Mouse (Mus musculus) forebrain, embryonic 15.5 days (tissue): Measurements from ENCODE around the gene Slc20a1. TPM values are rescaled to one million over a fixed set of nuclear protein-coding genes. Genes with fewer than 3 reads are reported as not detected.

ENCODE experiments used
- ATAC-seq: fragments of 200-750 bp; cut with Nextera tagmentation; replicated peaks from 2 replicates; pipeline ENCODE4 v1.8.0; 2017; ENCODE audit warnings: mild to moderate bottlenecking, moderate TSS enrichment, moderate library complexity
- H3K27ac ChIP-seq: fragments of 300-500 bp; sonication (generic); replicated peaks from 2 replicates; pipeline ENCODE4 v1.5.1; 2015; ENCODE audit warnings: mild to moderate bottlenecking, inconsistent platforms
- H3K27me3 ChIP-seq: fragments of 300-500 bp; sonication (generic); 2 replicates; pipeline ENCODE4 v1.6.1; 2015; ENCODE audit warnings: inconsistent platforms
- H3K36me3 ChIP-seq: fragments of 300-500 bp; sonication (generic); 2 replicates; pipeline ENCODE4 v1.6.1; 2015; ENCODE audit warnings: mild to moderate bottlenecking, inconsistent platforms
- H3K4me1 ChIP-seq: fragments of 300-500 bp; sonication (generic); 2 replicates; pipeline ENCODE4 v1.6.1; 2015; ENCODE audit warnings: inconsistent platforms
- H3K4me2 ChIP-seq: fragments of 300-500 bp; sonication (generic); replicated peaks from 2 replicates; pipeline ENCODE4 v1.6.1; 2015; ENCODE audit warnings: mild to moderate bottlenecking, inconsistent platforms
- H3K4me3 ChIP-seq: fragments of 300-500 bp; sonication (generic); 2 replicates; pipeline ENCODE4 v1.5.1; 2015; ENCODE audit warnings: mild to moderate bottlenecking, inconsistent platforms
- H3K9ac ChIP-seq: fragments of 300-500 bp; sonication (generic); replicated peaks from 2 replicates; pipeline ENCODE4 v1.6.1; 2015; ENCODE audit warnings: mild to moderate bottlenecking, inconsistent platforms
- H3K9me3 ChIP-seq: fragments of 300-500 bp; sonication (generic); 2 replicates; pipeline ENCODE4 v1.6.1; 2016; ENCODE audit warnings: inconsistent platforms
- WGBS: fragments of 180-500 bp; shearing (Covaris S2); methylation state at CpG from one replicate; pipeline ENCODE4 v1.1.7; 2015; ENCODE audit warnings: mixed read lengths; 5-methylcytosine and 5-hydroxymethylcytosine counted together
- polyA plus RNA-seq: library from polyadenylated mRNA; unstranded; fragments of >200 nt; fragmentation: Nextera tagmentation; extraction: Ambion mirVana; gene quantifications from 2 replicates; pipeline ENCODE4 v1.2.1, GENCODE M21; 2015

Slc20a1 gene
- polyA plus RNA-seq, 1 experiment from 2014 or later, result 58.8 TPM

GRCm38 (mm10) chr2:129177661-129178060 is 20.9 kb upstream of the Slc20a1 start:
- Histone ChIP-seq H3K4me2 (no peak overlapping the region), H3K27me3 (no peaks in the 10 kb centered on the region), H3K36me3 (no peaks in the 10 kb centered on the region), H3K4me1 (0 out of 2 replicates have a peak, but pooled peaks cover 2% of the 10 kb centered on the region), H3K9ac (no peak overlapping the region), H3K9me3 (no peaks in the 10 kb centered on the region), H3K27ac (no peak overlapping the region), H3K4me3 (no peak overlapping the region)
- WGBS, result 70% methylated on average over 3 of the region's 3 CpGs
- ATAC-seq, result no peak

GRCm38 (mm10) chr2:129178182-129178908 is 20.2 kb upstream of the Slc20a1 start:
- no peak for ATAC-seq
- H3K4me1 ChIP-seq, result 0 out of 2 replicates have a peak, but pooled peaks cover 2% of the 10 kb centered on the region
- 61% methylated on average over 10 of the region's 10 CpGs for WGBS

DNA sequence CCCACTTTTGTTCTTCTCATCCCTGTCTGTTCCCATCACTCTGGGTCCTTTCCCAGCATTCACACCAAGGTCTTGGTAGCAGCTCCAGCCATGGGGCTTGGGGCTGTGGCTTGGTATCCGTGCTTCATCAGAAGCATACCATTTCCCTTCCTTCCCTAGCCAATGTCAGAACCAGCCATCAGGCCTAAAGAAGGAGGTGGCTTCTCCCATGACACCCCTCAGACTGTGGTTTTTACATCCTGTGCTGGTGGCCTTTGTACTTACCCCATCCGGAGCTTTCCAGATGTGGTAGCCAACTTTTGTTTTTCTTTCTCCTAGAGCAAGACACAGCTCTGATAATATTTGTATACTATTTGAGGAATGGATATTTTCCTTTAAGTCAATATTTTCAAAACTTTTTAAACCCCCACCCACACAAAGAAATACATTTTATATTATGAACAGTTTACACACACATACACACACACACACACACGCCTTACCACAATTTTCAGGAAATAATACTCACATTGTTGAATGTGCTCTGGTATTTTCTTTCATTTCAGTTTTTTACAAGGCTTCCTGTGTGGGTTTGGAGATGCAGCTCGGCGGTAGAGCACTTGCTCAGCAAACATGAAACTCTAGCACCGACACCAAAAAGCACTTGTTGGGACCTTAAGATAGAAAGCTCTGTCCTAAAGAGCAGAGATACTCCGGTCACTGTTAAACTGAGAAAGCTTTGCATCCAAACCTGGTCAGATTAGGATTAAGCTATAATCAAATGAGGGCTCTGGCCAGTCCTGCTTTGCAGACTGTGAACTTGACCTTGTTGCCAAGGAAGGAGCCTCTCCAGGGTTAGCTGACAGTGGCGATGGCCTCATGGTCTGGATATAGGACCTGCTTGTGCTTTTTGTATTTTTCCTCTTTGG is 18.4 kb upstream of the Slc20a1 start:
- Histone ChIP-seq H3K9me3 (no peaks in the 10 kb centered on the region), H3K36me3 (no peaks in the 10 kb centered on the region), H3K27ac (no peak overlapping the region), H3K4me1 (no peaks in the 10 kb centered on the region), H3K9ac (no peak overlapping the region), H3K4me3 (no peak overlapping the region), H3K27me3 (no peaks in the 10 kb centered on the region), H3K4me2 (no peak overlapping the region)
- 87% methylated on average over 8 of the region's 8 CpGs for WGBS
- no peak for ATAC-seq

More at GRCm38 (mm10) chr2:129178182-129178908, 20.2 kb upstream of the Slc20a1 start:
- no peak overlapping the region for H3K4me2 ChIP-seq
- H3K27ac ChIP-seq, result no peak overlapping the region
- H3K36me3 ChIP-seq, result no peaks in the 10 kb centered on the region
- no peaks in the 10 kb centered on the region for H3K9me3 ChIP-seq
- H3K4me3 ChIP-seq, result no peak overlapping the region
- no peak overlapping the region for H3K9ac ChIP-seq
- H3K27me3 ChIP-seq, result no peaks in the 10 kb centered on the region

- WGBS, result 91% methylated on average over 5 of the region's 5 CpGs
- H3K4me3 ChIP-seq, result no peak overlapping the region
- no peak overlapping the region for H3K9ac ChIP-seq
- ATAC-seq, result no peak
- H3K4me1 ChIP-seq, result no peaks in the 10 kb centered on the region
- no peaks in the 10 kb centered on the region for H3K27me3 ChIP-seq
- no peaks in the 10 kb centered on the region for H3K36me3 ChIP-seq
- no peak overlapping the region for H3K4me2 ChIP-seq
- no peaks in the 10 kb centered on the region for H3K9me3 ChIP-seq
- no peak overlapping the region for H3K27ac ChIP-seq
Measured at GRCm38 (mm10) chr2:129181509-129181908, 17.1 kb upstream of the Slc20a1 start.

DNA sequence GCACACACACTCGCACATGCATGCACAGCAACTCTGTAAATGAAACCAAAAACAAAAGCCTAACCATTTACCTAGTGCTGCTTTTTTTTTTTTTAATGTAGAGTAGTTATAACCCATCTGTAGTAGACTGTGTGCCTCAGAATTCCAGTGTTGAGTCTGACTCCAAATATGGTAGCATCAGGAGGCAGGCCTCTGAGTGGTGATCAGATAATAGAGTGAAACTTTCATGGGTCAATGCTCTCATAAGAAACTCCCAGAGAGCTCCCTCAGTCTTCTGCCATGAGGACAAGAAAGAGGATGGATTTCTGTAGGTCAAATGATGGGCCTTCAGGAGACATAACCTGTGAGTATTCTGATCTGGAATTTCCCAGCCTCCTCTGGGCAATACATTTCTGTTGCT is 16.2 kb upstream of the Slc20a1 start:
- H3K36me3 ChIP-seq, result no peaks in the 10 kb centered on the region
- no peak overlapping the region for H3K27ac ChIP-seq
- ATAC-seq, result no peak
- no peak overlapping the region for H3K4me3 ChIP-seq
- no peaks in the 10 kb centered on the region for H3K9me3 ChIP-seq
- H3K9ac ChIP-seq, result no peak overlapping the region
- no peak overlapping the region for H3K4me2 ChIP-seq
- no peaks in the 10 kb centered on the region for H3K27me3 ChIP-seq
- WGBS, result 100% methylated on average over 1 of the region's 1 CpGs
- no peaks in the 10 kb centered on the region for H3K4me1 ChIP-seq

GRCm38 (mm10) chr2:129183561-129184031 is 15.0 kb upstream of the Slc20a1 start:
- 83% methylated on average over 14 of the region's 14 CpGs for WGBS

GRCm38 (mm10) chr2:129184853-129185252 is 13.7 kb upstream of the Slc20a1 start:
- ATAC-seq, result no peak
- no peaks in the 10 kb centered on the region for H3K9me3 ChIP-seq
- H3K4me2 ChIP-seq, result no peak overlapping the region
- no peaks in the 10 kb centered on the region for H3K4me1 ChIP-seq
- H3K36me3 ChIP-seq, result no peaks in the 10 kb centered on the region
- H3K4me3 ChIP-seq, result no peak overlapping the region
- 81% methylated on average over 1 of the region's 1 CpGs for WGBS
- no peak overlapping the region for H3K27ac ChIP-seq
- H3K27me3 ChIP-seq, result no peaks in the 10 kb centered on the region
- H3K9ac ChIP-seq, result no peak overlapping the region

More at GRCm38 (mm10) chr2:129183561-129184031, 15.0 kb upstream of the Slc20a1 start:
- Histone ChIP-seq H3K27ac (no peak overlapping the region), H3K36me3 (no peaks in the 10 kb centered on the region), H3K4me2 (no peak overlapping the region), H3K9ac (no peak overlapping the region), H3K4me3 (no peak overlapping the region), H3K4me1 (no peaks in the 10 kb centered on the region), H3K9me3 (no peaks in the 10 kb centered on the region), H3K27me3 (no peaks in the 10 kb centered on the region)
- ATAC-seq, result no peak

DNA sequence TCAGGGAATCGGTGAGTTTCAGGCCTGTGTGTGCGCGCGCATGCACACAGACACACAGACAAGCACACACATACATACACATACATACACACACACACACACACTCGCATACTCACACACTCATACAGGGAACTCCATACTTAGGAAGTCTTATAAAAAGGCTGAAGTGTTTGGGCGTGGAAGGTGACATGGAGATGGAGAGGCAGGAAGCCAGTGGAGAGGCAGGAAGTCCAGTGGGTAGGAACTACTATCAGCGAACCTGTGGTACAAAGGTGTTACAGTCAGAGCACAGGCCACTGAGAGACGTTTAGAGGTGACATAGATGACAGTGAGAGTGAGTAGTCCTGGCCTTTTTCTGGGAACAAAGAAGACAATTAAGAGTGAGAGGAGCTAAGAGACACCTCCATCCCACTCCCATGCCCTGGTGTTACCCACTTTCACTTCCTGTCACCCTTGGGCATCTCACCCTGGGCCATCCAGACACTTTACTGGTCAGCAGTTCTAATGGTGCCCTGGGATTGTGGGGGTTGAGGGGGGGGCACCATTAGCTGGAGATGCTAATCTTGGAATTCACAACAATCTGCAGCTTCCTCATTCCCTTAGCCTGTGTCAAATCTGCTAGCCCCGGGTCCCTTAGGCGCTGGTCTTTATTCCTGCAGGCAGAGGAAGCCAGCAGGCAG is 12.8 kb upstream of the Slc20a1 start:
- Histone ChIP-seq H3K9me3 (no peaks in the 10 kb centered on the region), H3K4me3 (no peak overlapping the region), H3K4me1 (no peaks in the 10 kb centered on the region), H3K9ac (no peak overlapping the region), H3K36me3 (no peaks in the 10 kb centered on the region), H3K27ac (no peak overlapping the region), H3K27me3 (no peaks in the 10 kb centered on the region), H3K4me2 (no peak overlapping the region)
- WGBS, result 91% methylated on average over 10 of the region's 10 CpGs
- ATAC-seq, result no peak

DNA sequence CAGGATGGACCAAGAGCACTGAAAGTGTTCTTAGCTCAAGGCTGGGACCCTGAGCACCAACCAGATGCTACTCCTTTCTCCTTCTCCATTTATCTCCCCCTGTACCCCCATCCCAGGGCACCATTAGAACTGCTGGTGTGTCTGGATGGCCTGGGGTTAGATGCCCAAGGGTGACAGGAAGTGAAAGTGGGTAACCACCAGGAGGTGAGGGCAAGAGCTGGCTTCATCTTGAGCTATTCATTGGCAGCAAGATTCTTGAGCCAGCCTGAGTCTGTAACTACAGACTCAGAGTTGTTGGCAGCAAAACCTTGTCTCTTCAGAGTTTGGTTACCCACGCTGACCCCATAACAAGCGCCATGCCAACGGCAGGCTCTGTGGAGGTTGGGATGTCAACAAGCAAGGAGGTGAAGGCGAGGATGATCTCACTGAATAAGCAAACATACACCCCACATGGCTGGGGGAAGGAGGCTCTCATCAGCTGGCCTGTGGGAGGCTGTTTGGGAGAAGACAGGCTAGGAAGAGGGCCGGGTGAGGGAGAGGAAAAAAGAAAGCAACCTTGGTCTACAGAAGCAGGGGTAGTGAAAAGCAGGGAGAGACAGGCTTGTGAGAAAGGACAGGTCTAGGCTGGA is 12.2 kb upstream of the Slc20a1 start:
- no peaks in the 10 kb centered on the region for H3K4me1 ChIP-seq
- WGBS, result 76% methylated on average over 5 of the region's 5 CpGs

GRCm38 (mm10) chr2:129192392-129193150 is 6.0 kb upstream of the Slc20a1 start:
- no peak overlapping the region for H3K4me3 ChIP-seq
- H3K9ac ChIP-seq, result no peak overlapping the region
- ATAC-seq, result no peak
- no peak overlapping the region for H3K4me2 ChIP-seq
- H3K27ac ChIP-seq, result no peak overlapping the region
- H3K4me1 ChIP-seq, result peaks cover under 1% of the 10 kb centered on the region; the same call in 1 of the 2 replicates
- H3K36me3 ChIP-seq, result no peaks in the 10 kb centered on the region
- no peaks in the 10 kb centered on the region for H3K27me3 ChIP-seq
- H3K9me3 ChIP-seq, result no peaks in the 10 kb centered on the region
- 87% methylated on average over 7 of the region's 7 CpGs for WGBS

More for the DNA sequence above, 12.2 kb upstream of the Slc20a1 start:
- ATAC-seq, result no peak
- no peak overlapping the region for H3K4me3 ChIP-seq
- no peak overlapping the region for H3K4me2 ChIP-seq
- no peak overlapping the region for H3K9ac ChIP-seq
- no peaks in the 10 kb centered on the region for H3K9me3 ChIP-seq
- H3K27me3 ChIP-seq, result no peaks in the 10 kb centered on the region
- H3K36me3 ChIP-seq, result no peaks in the 10 kb centered on the region
- no peak overlapping the region for H3K27ac ChIP-seq

GRCm38 (mm10) chr2:129196317-129196716 is 2.2 kb upstream of the Slc20a1 start:
- no peak for ATAC-seq
- H3K9me3 ChIP-seq, result no peaks in the 10 kb centered on the region
- no peaks in the 10 kb centered on the region for H3K36me3 ChIP-seq
- H3K4me3 ChIP-seq, result no peak overlapping the region
- H3K27ac ChIP-seq, result no peak overlapping the region
- H3K4me2 ChIP-seq, result no peak overlapping the region
- H3K4me1 ChIP-seq, result peaks cover 22% of the 10 kb centered on the region
- whole genome bisulfite sequencing, result 96% methylated on average over 2 of the region's 2 CpGs
- no peak overlapping the region for H3K9ac ChIP-seq
- H3K27me3 ChIP-seq, result no peaks in the 10 kb centered on the region
